Mouse (Mus musculus): ENCODE results near the gene Bcor.

DNA sequence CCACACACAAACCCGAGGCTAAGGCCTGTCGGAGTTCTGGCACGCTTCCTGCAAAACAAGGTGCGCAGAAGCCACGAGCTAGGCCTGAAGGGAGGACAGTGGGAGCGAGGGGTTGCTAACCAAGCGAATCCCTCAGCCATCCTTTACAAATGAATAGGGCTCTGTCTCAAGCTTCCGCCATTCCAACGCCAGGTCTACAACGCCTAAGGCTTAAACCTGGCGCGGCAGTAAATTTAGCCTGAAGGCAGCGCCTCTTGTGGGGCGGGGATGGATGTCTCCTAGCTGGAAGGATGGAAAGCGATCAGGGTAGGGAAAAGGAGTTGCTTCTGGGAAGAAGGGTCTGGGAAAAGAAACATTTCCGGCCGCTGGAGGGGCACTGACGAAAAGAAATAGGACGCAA, 160.2 kb downstream of the Bcor start:
- no peak for TF ChIP-seq MAFK (IDR thresholded peaks at IDR 0.05; ENCODE audit: insufficient read depth, low read depth, low read length)
- TF ChIP-seq CHD2 (IDR thresholded peaks at IDR 0.05; ENCODE audit: low read depth, low read length), result no peak
- no peak for TF ChIP-seq ZC3H11A (IDR thresholded peaks at IDR 0.05; ENCODE audit: borderline replicate concordance, low read depth, low read length)
